Mouse (Mus musculus): ENCODE data around the gene Scaper.

DNA sequence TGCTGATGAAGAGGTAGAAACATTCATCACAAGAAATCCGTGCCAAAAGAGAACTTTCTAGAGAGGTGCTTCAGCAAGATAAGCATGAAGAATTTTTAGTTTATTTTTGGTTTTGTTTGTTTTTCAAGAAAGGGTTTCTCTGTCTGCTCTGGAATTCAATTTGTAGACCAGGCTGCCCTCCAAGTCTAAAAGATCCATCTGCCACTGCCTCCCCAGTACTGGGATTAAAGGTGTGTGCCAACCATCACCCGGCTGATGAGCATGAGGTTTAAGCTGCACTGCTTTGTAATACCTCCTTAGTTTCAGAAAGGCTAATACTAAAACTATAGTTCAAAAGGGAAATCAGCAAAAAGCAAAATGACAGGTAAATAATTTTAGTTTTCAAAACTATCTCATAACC is 35.0 kb downstream of the Scaper start:
- TF ChIP-seq CTCF (IDR thresholded peaks at IDR 0.05; ENCODE audit: low read depth) (no peak), EP300 (IDR thresholded peaks at IDR 0.05; ENCODE audit: low read depth) (no peak)

Measured in liver, embryonic 14.5 days (tissue).